In genomic region chr3:55266091-55266490, GRCm38 (mm10) we compare ENCODE assay signal across 16 mouse cellular contexts.
"Had no signal": no experiment of that assay in that cellular context is flagged by ENCODE, and none has a peak within 500 bp of the region (broad histone marks: within the 10 kb centered on the region; RNA-seq: fewer than 3 reads in every experiment).

No protein-coding gene starts in this region.

- H3K4me2 ChIP-seq: neural tube, embryonic 13.5 days; neural tube, embryonic 15.5 days; stomach, embryonic 15.5 days had no signal

- H3K9me3 ChIP-seq: neural tube, embryonic 13.5 days; neural tube, embryonic 15.5 days; stomach, embryonic 15.5 days had no signal

- H3K27ac ChIP-seq: neural tube, embryonic 13.5 days; neural tube, embryonic 15.5 days; stomach, embryonic 15.5 days; stomach, postnatal 0 days had no signal

- H3K27me3 ChIP-seq: neural tube, embryonic 13.5 days; neural tube, embryonic 15.5 days; stomach, embryonic 15.5 days had no signal

- H3K36me3 ChIP-seq: stomach, embryonic 15.5 days had no signal

- DNase-seq: retina, postnatal 1 day; right cerebral cortex, adult 18-20 months; right cerebral cortex, postnatal 14 days; right cerebral cortex, postnatal 25 days; right cerebral cortex, postnatal 4 days; spleen, adult 18-20 months; thymus, adult 18-20 months; thymus, adult 2 months; thymus, postnatal 14 days; thymus, postnatal 25 days; thymus, postnatal 36 days; thymus, postnatal 4 days had no signal

- H3K4me1 ChIP-seq: stomach, embryonic 15.5 days had no signal

- H3K4me3 ChIP-seq: neural tube, embryonic 13.5 days; neural tube, embryonic 15.5 days; stomach, embryonic 15.5 days had no signal

- H3K9ac ChIP-seq: neural tube, embryonic 13.5 days; neural tube, embryonic 15.5 days; stomach, embryonic 15.5 days had no signal
